Mouse (Mus musculus): ENCODE measurements around the gene Bcl2a1b.
"Not testable (repeated sequence)": the region's sequence is repeated elsewhere in the genome, so short reads cannot be mapped to it uniquely, and the experiment has no call there.

GRCm38 (mm10) chr9:89211065-89211858, 12.3 kb downstream of the Bcl2a1b start:
- TF ChIP-seq CTCF (IDR thresholded peaks at IDR 0.05; ENCODE audit: borderline replicate concordance, extremely low read depth, insufficient read depth, insufficient read length); POLR2A (IDR thresholded peaks at IDR 0.05; ENCODE audit: borderline replicate concordance, extremely low read depth, insufficient read depth, insufficient read length, poor library complexity, severe bottlenecking): not testable (repeated sequence)

All from brain, embryonic 14.5 days (tissue).